Mouse (Mus musculus) midbrain, embryonic 11.5 days (tissue): ENCODE data around the gene Armh4. TPM values are rescaled to one million over a fixed set of nuclear protein-coding genes. Genes with fewer than 3 reads are reported as not detected.

Source experiments
- polyA plus RNA-seq: library from polyadenylated mRNA; unstranded; fragments of >200 nt; fragmentation: Nextera tagmentation; extraction: Ambion mirVana; gene quantifications from 2 replicates; pipeline ENCODE4 v1.2.1, GENCODE M21; 2014

The Armh4 gene
- polyA plus RNA-seq, 1 experiment from 2014 or later = 63.0 TPM

Other genes starting within 250 kb of the Armh4 start
- gene Olfr722, start 118.6 kb upstream of the Armh4 start, polyA plus RNA-seq = not detected in 2 replicates
- not detected in 2 replicates for gene Olfr723, start 148.4 kb upstream of the Armh4 start, polyA plus RNA-seq
- not detected in 2 replicates for gene Olfr724, start 179.9 kb upstream of the Armh4 start, polyA plus RNA-seq